In the genomic region with DNA sequence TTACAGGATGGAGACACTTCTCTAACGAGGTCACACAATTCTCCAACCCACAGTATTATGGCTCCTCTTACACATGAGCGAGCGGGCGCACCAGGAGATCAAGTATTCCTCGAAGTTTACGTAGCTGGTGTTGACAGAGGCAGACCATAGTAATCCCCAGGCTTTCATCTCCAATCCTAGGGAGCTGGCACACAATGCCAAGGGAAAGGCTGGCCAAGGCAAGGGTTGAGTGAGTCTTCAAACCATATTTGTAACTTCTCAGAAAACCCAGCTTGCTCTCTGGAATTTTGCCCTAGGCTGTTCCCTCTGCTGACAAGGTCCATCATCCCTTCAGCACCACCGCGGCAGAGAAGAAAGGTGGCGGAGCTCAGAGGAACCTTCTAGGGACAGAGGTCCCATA, we compare ENCODE assay signal across 11 mouse cellular contexts.
"Had no signal": no experiment of that assay in that cellular context is flagged by ENCODE, and none has a peak within 500 bp of the region (broad histone marks: within the 10 kb centered on the region; RNA-seq: fewer than 3 reads in every experiment).

No protein-coding gene starts in this region.

- H3K27me3 ChIP-seq: intestine, embryonic 15.5 days; liver, embryonic 13.5 days had no signal

- H3K36me3 ChIP-seq: intestine, embryonic 15.5 days; liver, embryonic 13.5 days had no signal

- DNase-seq: liver, embryonic 13.5 days; lung, adult 2 months; lung, postnatal 14 days; lung, postnatal 4 days; midbrain, embryonic 14.5 days; right cerebral cortex, adult 18-20 months; right cerebral cortex, postnatal 14 days; right cerebral cortex, postnatal 4 days; thymus, postnatal 25 days had no signal

- H3K4me3 ChIP-seq: intestine, embryonic 15.5 days; liver, embryonic 13.5 days had no signal

- ATAC-seq: intestine, embryonic 15.5 days had no signal

- H3K27ac ChIP-seq: intestine, embryonic 15.5 days; liver, embryonic 13.5 days; stomach, postnatal 0 days had no signal
